Mouse (Mus musculus): ENCODE results near the gene Stoml2. TPM values are rescaled to one million over a fixed set of nuclear protein-coding genes. Genes with fewer than 3 reads are reported as not detected.

The Stoml2 gene
- total and polyA plus RNA-seq, 3 experiments, result 391 to 480 TPM; not detected in 1

DNA sequence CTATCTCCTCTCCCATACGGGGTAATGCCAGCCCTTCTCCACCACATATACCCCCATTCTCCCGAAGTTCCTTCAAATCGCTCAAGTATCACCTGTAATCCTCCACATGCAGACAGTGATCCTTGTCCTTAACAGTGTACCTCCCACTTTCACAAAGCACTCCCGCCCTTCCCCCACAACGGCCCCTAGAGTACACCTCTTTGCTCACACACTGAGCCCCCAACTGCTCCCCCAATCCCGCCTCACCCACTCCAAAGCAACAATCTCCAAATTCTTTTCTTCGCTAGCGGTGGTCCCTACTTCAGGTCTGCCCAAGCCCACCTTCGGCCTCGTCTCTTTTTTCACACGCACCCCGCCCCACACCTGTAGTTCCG is 13.8 kb upstream of the Stoml2 start:
- peak overlapping the region; percentile 44 for H3K9ac ChIP-seq (ENCODE audit: control insufficient read depth, low read depth, low read length, poor library complexity, severe bottlenecking)
- H3K4me3 ChIP-seq (ENCODE audit: control insufficient read depth in 1 of 2, insufficient read depth in 1 of 2, low read depth in 2 of 2, low read length in 2 of 2), result peak overlapping the region; percentile 53 to 80
- H3K36me3 ChIP-seq (ENCODE audit: control insufficient read depth in 1 of 2, insufficient read depth in 2 of 2, low read length in 2 of 2), result peaks cover 0 to 17% of the 10 kb centered on the region in 2 experiments; a peak in 2 of 4 replicates
- peaks cover 10 to 33% of the 10 kb centered on the region in 2 experiments for H3K4me1 ChIP-seq (ENCODE audit: control insufficient read depth in 1 of 2, insufficient read depth in 2 of 2, low read length in 2 of 2)
- no peaks in the 10 kb centered on the region for H3K79me2 ChIP-seq (ENCODE audit: control insufficient read depth, insufficient read depth, low read length, poor library complexity)
- no peaks in the 10 kb centered on the region for H3K9me3 ChIP-seq (replicated peaks; ENCODE audit: insufficient read depth, low read length)
- peak overlapping the region; percentile 34 for H3K27ac ChIP-seq (ENCODE audit: control insufficient read depth, low read depth, low read length)
- no peaks in the 10 kb centered on the region for H3K27me3 ChIP-seq (ENCODE audit: control insufficient read depth in 1 of 2, insufficient read depth in 2 of 2, low read length in 2 of 2)
- TF ChIP-seq CHD1 (IDR thresholded peaks at IDR 0.05; ENCODE audit: low read depth, low read length), result no peak
- 0 out of 2 replicates have a peak, but pooled peaks have one; percentile 6 for TF ChIP-seq MAZ (IDR thresholded peaks at IDR 0.05; ENCODE audit: low read depth, low read length)
- TF ChIP-seq JUND (IDR thresholded peaks at IDR 0.05; ENCODE audit: low read depth, low read length), result no peak
- no peak for DNase-seq (ENCODE audit: low read depth, low spot score)

DNA sequence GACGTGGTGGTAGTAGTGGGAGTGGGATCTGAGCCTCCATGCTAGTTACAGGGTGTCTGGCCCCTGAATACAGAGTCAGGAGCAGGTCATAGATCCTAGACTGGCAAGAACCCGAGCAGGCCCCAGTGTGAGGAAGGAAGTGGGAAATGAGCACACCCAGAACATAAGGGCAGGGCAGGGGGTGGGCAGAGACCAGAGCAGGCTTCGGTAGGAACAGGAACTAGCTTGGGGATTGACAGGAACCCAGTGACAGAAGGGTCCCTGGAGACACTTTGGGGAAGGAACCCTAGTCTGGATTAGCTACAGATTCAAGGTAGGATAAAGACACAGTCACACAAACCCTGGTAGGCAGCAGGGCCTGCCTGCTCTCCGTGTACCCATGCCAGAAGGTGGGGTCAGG is 13.2 kb upstream of the Stoml2 start:
- Histone ChIP-seq H3K27me3 (ENCODE audit: control insufficient read depth in 1 of 2, insufficient read depth in 2 of 2, low read length in 2 of 2) (no peaks in the 10 kb centered on the region), H3K4me1 (ENCODE audit: control insufficient read depth in 1 of 2, insufficient read depth in 2 of 2, low read length in 2 of 2) (peaks cover 10 to 33% of the 10 kb centered on the region in 2 experiments), H3K4me3 (ENCODE audit: control insufficient read depth in 1 of 2, insufficient read depth in 1 of 2, low read depth in 2 of 2, low read length in 2 of 2) (peak overlapping the region; percentile 53 to 80), H3K9ac (ENCODE audit: control insufficient read depth, low read depth, low read length, poor library complexity, severe bottlenecking) (peak overlapping the region; percentile 44), H3K36me3 (ENCODE audit: control insufficient read depth in 1 of 2, insufficient read depth in 2 of 2, low read length in 2 of 2) (peaks cover 0 to 17% of the 10 kb centered on the region in 2 experiments; a peak in 2 of 4 replicates), H3K79me2 (ENCODE audit: control insufficient read depth, insufficient read depth, low read length, poor library complexity) (no peaks in the 10 kb centered on the region), H3K9me3 (replicated peaks; ENCODE audit: insufficient read depth, low read length) (no peaks in the 10 kb centered on the region), H3K27ac (ENCODE audit: control insufficient read depth, low read depth, low read length) (peak overlapping the region; percentile 34)
- no peak for TF ChIP-seq JUND (IDR thresholded peaks at IDR 0.05; ENCODE audit: low read depth, low read length)
- TF ChIP-seq ETS1 (IDR thresholded peaks at IDR 0.05; ENCODE audit: low read depth, low read length), result 0 out of 2 replicates have a peak, but pooled peaks have one; percentile 42
- no peak for TF ChIP-seq SMC3 (IDR thresholded peaks at IDR 0.05; ENCODE audit: low read depth, low read length)
- 0 out of 4 replicates have a peak, but pooled peaks of 1 of the 2 experiments have one; percentile 24 for TF ChIP-seq POLR2A (IDR thresholded peaks at IDR 0.05; ENCODE audit: control insufficient read depth in 1 of 2, insufficient read depth in 1 of 2, low read depth in 1 of 2, low read length in 2 of 2, poor library complexity in 1 of 2)
- peak; percentile 26; the same call in 1 of the 2 replicates for TF ChIP-seq MXI1 (IDR thresholded peaks at IDR 0.05; ENCODE audit: low read depth, low read length)
- TF ChIP-seq SIN3A (IDR thresholded peaks at IDR 0.05; ENCODE audit: low read length), result peak; percentile 51; the same call in 1 of the 2 replicates
- peak; percentile 62 for TF ChIP-seq HCFC1 (IDR thresholded peaks at IDR 0.05; ENCODE audit: low read depth, low read length)
- 0 out of 2 replicates have a peak, but pooled peaks have one; percentile 16 for TF ChIP-seq GATA1 (IDR thresholded peaks at IDR 0.05; ENCODE audit: low read depth, low read length)
- TF ChIP-seq ELF1 (IDR thresholded peaks at IDR 0.05; ENCODE audit: low read depth, low read length), result 0 out of 2 replicates have a peak, but pooled peaks have one; percentile 65
- peak; percentile 84 for DNase-seq (ENCODE audit: low read depth, low spot score)

DNA sequence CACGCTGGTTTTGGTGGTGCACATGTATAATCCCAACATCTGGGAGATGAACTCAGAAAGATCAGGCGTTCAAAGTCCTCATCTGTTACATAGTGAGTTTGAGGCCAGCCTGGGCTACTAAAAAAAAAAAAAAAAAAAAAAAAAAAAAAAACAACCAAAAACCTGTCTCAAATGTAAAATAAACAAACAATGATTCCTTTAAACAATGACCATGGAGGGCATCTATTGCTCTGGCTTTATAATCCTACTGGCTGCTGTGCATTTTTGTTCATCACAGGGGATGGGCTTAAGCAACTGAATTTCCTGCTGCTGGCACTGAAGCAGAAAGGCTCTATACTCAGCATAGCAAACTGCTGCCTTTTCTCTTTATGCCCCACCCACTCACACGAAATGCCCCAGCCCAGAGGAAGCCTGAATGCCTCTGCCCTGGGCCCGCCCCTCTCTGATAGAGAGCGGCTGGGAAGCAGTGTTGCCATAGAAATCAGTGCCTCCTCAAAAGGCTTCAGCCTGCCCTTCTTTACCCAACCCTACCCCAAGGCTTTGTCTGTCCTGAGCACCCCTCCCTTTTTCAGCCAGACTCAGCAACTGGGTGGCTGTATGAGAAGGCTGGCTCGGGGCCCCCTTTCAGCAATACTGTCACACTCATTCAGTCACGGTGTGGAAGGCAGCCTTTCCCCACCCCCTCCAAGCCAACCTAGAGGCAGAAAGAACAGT is 12.3 kb upstream of the Stoml2 start:
- Histone ChIP-seq H3K9me3 (replicated peaks; ENCODE audit: insufficient read depth, low read length) (no peaks in the 10 kb centered on the region), H3K79me2 (ENCODE audit: control insufficient read depth, insufficient read depth, low read length, poor library complexity) (no peaks in the 10 kb centered on the region), H3K27me3 (ENCODE audit: control insufficient read depth in 1 of 2, insufficient read depth in 2 of 2, low read length in 2 of 2) (no peaks in the 10 kb centered on the region), H3K36me3 (ENCODE audit: control insufficient read depth in 1 of 2, insufficient read depth in 2 of 2, low read length in 2 of 2) (peaks cover 0 to 20% of the 10 kb centered on the region in 2 experiments; a peak in 2 of 4 replicates), H3K27ac (ENCODE audit: control insufficient read depth, low read depth, low read length) (peak overlapping the region; percentile 13; the same call in 1 of the 2 replicates), H3K9ac (ENCODE audit: control insufficient read depth, low read depth, low read length, poor library complexity, severe bottlenecking) (no peak overlapping the region; the same call in 1 of the 2 replicates), H3K4me3 (ENCODE audit: control insufficient read depth in 1 of 2, insufficient read depth in 1 of 2, low read depth in 2 of 2, low read length in 2 of 2) (peak overlapping the region in 1 of 2 experiments; percentile 31; a peak in 2 of 4 replicates), H3K4me1 (ENCODE audit: control insufficient read depth in 1 of 2, insufficient read depth in 2 of 2, low read length in 2 of 2) (peaks cover 16 to 42% of the 10 kb centered on the region in 2 experiments)
- TF ChIP-seq ETS1 (IDR thresholded peaks at IDR 0.05; ENCODE audit: low read depth, low read length) (peak; percentile 30; the same call in 1 of the 2 replicates), SIN3A (IDR thresholded peaks at IDR 0.05; ENCODE audit: low read length) (peak; percentile 53; the same call in 1 of the 2 replicates), MXI1 (IDR thresholded peaks at IDR 0.05; ENCODE audit: low read depth, low read length) (peak; percentile 59), HCFC1 (IDR thresholded peaks at IDR 0.05; ENCODE audit: low read depth, low read length) (peak; percentile 45), ZC3H11A (IDR thresholded peaks at IDR 0.05; ENCODE audit: low read depth, low read length) (no peak), ZNF384 (IDR thresholded peaks at IDR 0.05; ENCODE audit: low read depth, low read length) (peak; percentile 80; the same call in 1 of the 2 replicates), USF1 (IDR thresholded peaks at IDR 0.05; ENCODE audit: low read depth, low read length) (0 out of 2 replicates have a peak, but pooled peaks have one; percentile 14), MYB (IDR thresholded peaks at IDR 0.05; ENCODE audit: low read depth, low read length) (no peak), RCOR1 (IDR thresholded peaks at IDR 0.05; ENCODE audit: low read depth, low read length) (peak; percentile 42; the same call in 1 of the 2 replicates)
- DNase-seq (ENCODE audit: low read depth, low spot score), result peak; percentile 89

Data from MEL (cell line).